Mouse (Mus musculus): ENCODE results near the gene Ddx10.

GRCm38 (mm10) chr9:53140610-53141165 is 107.2 kb downstream of the Ddx10 start:
- no peak for TF ChIP-seq CTCF (conservative IDR thresholded peaks at IDR 0.05; ENCODE audit: insufficient read depth, insufficient read length, low read depth, low read length)
- TF ChIP-seq POLR2A (IDR thresholded peaks at IDR 0.05; ENCODE audit: low read depth, low read length) = no peak
